Mouse (Mus musculus) liver, embryonic 13.5 days (tissue): ENCODE measurements around the gene Epb41l4b. TPM values are rescaled to one million over a fixed set of nuclear protein-coding genes. Genes with fewer than 3 reads are reported as not detected.

Experiments used
- ATAC-seq: fragments of 200-750 bp; cut with Nextera tagmentation; 2 replicates; pipeline ENCODE4 v1.8.0; 2017; ENCODE audit warnings: low read depth, mild to moderate bottlenecking, moderate number of reproducible peaks, moderate library complexity
- DNase-seq: peaks from one replicate; pipeline ENCODE4 v3.0.0; 2022
- H3K27ac ChIP-seq: fragments of 300-500 bp; sonication (generic); 2 replicates; pipeline ENCODE4 v1.5.1; 2015; ENCODE audit warnings: moderate library complexity, mild to moderate bottlenecking, inconsistent platforms
- H3K27me3 ChIP-seq: fragments of 300-500 bp; sonication (generic); 2 replicates; pipeline ENCODE4 v1.6.1; 2015; ENCODE audit warnings: mild to moderate bottlenecking, inconsistent platforms
- H3K36me3 ChIP-seq: fragments of 300-500 bp; sonication (generic); 2 replicates; pipeline ENCODE4 v1.6.1; 2015; ENCODE audit warnings: mild to moderate bottlenecking, inconsistent platforms
- H3K4me1 ChIP-seq: fragments of 300-500 bp; sonication (generic); replicated peaks from 2 replicates; pipeline ENCODE4 v1.6.1; 2015; ENCODE audit warnings: inconsistent platforms
- H3K4me2 ChIP-seq: fragments of 300-500 bp; sonication (generic); 2 replicates; pipeline ENCODE4 v1.6.1; 2015; ENCODE audit warnings: inconsistent platforms, mild to moderate bottlenecking, moderate library complexity
- H3K4me3 ChIP-seq: fragments of 300-500 bp; sonication (generic); replicated peaks from 2 replicates; pipeline ENCODE4 v1.5.1; 2015; ENCODE audit warnings: mild to moderate bottlenecking, inconsistent platforms
- H3K9ac ChIP-seq: fragments of 300-500 bp; sonication (generic); 2 replicates; pipeline ENCODE4 v1.6.1; 2015; ENCODE audit warnings: mild to moderate bottlenecking, inconsistent platforms
- H3K9me3 ChIP-seq: fragments of 300-500 bp; sonication (generic); replicated peaks from 2 replicates; pipeline ENCODE4 v1.6.1; 2016; ENCODE audit warnings: inconsistent platforms
- WGBS: fragments of 180-500 bp; shearing (Covaris S2); methylation state at CpG from one replicate; pipeline ENCODE4 v1.1.7; 2015; ENCODE audit not compliant: insufficient replicate concordance; 5-methylcytosine and 5-hydroxymethylcytosine counted together
- polyA plus RNA-seq: library from polyadenylated mRNA; unstranded; fragments of >200 nt; fragmentation: Nextera tagmentation; extraction: Ambion mirVana; gene quantifications from 2 replicates; pipeline ENCODE4 v1.2.1, GENCODE M21; 2015

Gene Epb41l4b
- polyA plus RNA-seq, 1 experiment from 2014 or later, result 1.5 TPM

DNA sequence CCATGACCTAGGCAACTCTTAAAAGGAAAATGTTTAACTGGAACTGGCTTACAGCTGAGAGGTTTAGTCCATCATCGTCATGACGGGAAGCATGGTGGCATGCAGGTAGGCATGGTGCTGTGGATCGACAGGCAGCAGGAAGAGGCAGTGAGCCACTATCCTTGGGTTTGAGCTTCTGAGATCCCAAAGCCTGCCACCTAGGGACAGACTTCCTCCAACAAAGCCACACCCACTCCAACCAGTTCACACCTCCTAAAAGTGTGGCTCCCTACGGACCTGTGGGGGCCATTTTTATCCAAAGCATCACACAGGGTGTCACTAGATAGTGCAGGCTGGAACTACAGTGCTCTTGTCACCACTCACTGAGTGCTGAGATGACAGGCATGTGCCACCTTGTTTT lies 31.8 kb downstream of the Epb41l4b start:
- no peak for ATAC-seq
- H3K36me3 ChIP-seq, result no peaks in the 10 kb centered on the region
- H3K4me2 ChIP-seq, result no peak overlapping the region
- WGBS, result 60% methylated on average over 4 of the region's 4 CpGs
- no peak overlapping the region for H3K4me3 ChIP-seq
- H3K27me3 ChIP-seq, result no peaks in the 10 kb centered on the region
- H3K27ac ChIP-seq, result no peak overlapping the region
- no peaks in the 10 kb centered on the region for H3K9me3 ChIP-seq
- peaks cover 40% of the 10 kb centered on the region for H3K4me1 ChIP-seq
- no peak for DNase-seq
- no peak overlapping the region for H3K9ac ChIP-seq

DNA sequence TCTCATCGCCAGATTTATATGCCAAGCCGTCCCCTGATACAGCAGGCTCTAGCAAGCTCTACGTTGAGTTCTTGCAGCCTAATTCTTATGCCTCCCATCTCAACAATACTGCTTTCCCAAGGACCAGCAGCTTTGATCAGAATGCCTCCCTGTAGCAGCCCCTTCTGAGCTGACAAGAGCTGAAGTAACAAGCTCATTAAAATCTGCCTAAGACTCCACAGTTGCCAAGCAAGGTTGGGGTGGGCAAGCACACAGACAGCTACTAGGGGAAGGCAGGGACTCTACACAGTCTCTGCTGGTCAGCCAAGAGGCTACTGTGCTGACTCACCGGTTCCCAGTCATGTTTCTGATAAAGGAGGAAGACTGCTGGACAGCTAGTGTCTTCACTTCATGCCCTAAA lies 33.7 kb downstream of the Epb41l4b start:
- Histone ChIP-seq H3K9ac (no peak overlapping the region), H3K36me3 (no peaks in the 10 kb centered on the region), H3K9me3 (no peaks in the 10 kb centered on the region), H3K27ac (no peak overlapping the region), H3K4me1 (peaks cover 22% of the 10 kb centered on the region), H3K4me2 (no peak overlapping the region), H3K4me3 (no peak overlapping the region), H3K27me3 (no peaks in the 10 kb centered on the region)
- ATAC-seq (no peak), DNase-seq (no peak)
- 57% methylated on average over 4 of the region's 4 CpGs for WGBS

DNA sequence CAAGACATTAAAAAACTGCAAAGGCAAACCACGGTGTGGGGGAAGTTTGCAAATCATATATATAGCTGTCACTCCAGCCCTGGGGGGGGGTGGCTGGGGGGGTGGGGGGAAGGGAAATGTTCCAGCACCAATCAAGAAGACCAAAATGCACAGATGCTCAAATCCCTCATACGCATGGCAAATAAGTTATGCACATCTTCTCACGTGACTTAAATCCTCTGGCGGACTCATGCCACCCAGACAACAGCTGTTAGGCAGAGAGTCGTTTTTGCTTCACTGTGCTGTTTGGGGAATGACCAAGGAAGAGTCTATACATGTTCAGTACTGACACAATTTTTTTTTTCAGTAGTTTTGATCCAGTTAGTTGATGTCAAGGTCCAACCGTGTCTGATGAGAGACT lies 37.9 kb downstream of the Epb41l4b start:
- WGBS, result 59% methylated on average over 6 of the region's 6 CpGs
- Histone ChIP-seq H3K27ac (no peak overlapping the region), H3K4me1 (peaks cover 2% of the 10 kb centered on the region)

DNA sequence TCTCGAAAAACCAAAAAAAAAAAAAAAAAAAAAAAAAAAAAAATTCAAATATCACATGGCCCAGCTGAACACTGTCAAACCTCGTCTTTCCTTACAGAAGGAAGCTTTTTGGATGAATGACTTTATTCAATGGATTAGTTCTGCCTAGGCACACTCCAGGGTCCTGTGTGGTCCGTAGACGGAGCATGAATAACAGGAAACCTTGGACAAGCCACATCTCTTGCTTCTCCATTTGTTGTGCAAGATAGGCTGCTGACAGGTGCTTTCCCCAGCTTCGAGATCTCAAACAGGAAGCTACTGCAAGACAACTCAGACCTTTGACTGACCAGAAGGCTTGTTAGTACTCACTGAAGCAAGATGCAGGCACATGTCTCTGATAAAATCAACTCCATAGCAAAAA lies 39.4 kb downstream of the Epb41l4b start:
- DNase-seq (no peak), ATAC-seq (no peak)
- no peaks in the 10 kb centered on the region for H3K27me3 ChIP-seq
- no peak overlapping the region for H3K27ac ChIP-seq
- H3K4me3 ChIP-seq, result no peak overlapping the region
- H3K4me2 ChIP-seq, result no peak overlapping the region
- peaks cover 2% of the 10 kb centered on the region for H3K4me1 ChIP-seq
- WGBS, result 21% methylated on average over 4 of the region's 5 CpGs
- no peaks in the 10 kb centered on the region for H3K36me3 ChIP-seq
- H3K9ac ChIP-seq, result no peak overlapping the region
- H3K9me3 ChIP-seq, result no peaks in the 10 kb centered on the region

More for the DNA sequence above, 37.9 kb downstream of the Epb41l4b start:
- Histone ChIP-seq H3K9me3 (no peaks in the 10 kb centered on the region), H3K9ac (no peak overlapping the region), H3K4me3 (no peak overlapping the region), H3K36me3 (no peaks in the 10 kb centered on the region), H3K27me3 (no peaks in the 10 kb centered on the region), H3K4me2 (no peak overlapping the region)
- DNase-seq (no peak), ATAC-seq (no peak)

DNA sequence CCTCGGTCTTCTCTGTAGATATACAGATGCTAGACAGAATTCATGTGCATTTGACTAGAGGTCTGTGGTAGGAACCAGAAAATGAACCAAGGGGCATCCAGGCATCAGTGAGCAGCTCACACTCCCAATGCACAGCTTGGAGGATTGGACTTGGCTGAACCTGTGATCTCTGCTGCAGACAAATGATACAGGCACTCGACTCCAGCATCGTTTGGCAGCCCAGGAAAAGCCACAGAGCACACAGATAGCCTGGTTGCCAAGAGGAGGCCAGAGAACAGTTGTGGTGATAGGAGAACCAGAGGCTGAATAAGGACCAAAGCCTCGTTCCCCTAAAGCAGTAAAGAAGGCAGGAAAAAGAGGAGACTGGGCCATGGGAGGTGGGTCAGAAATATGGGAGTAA lies 42.1 kb downstream of the Epb41l4b start:
- H3K36me3 ChIP-seq, result no peaks in the 10 kb centered on the region
- 52% methylated on average over 4 of the region's 4 CpGs for WGBS
- ATAC-seq (no peak), DNase-seq (no peak)
- no peak overlapping the region for H3K4me3 ChIP-seq
- H3K27ac ChIP-seq, result no peak overlapping the region
- no peak overlapping the region for H3K9ac ChIP-seq
- H3K4me1 ChIP-seq, result peaks cover 2% of the 10 kb centered on the region
- no peaks in the 10 kb centered on the region for H3K9me3 ChIP-seq
- H3K27me3 ChIP-seq, result no peaks in the 10 kb centered on the region
- no peak overlapping the region for H3K4me2 ChIP-seq

DNA sequence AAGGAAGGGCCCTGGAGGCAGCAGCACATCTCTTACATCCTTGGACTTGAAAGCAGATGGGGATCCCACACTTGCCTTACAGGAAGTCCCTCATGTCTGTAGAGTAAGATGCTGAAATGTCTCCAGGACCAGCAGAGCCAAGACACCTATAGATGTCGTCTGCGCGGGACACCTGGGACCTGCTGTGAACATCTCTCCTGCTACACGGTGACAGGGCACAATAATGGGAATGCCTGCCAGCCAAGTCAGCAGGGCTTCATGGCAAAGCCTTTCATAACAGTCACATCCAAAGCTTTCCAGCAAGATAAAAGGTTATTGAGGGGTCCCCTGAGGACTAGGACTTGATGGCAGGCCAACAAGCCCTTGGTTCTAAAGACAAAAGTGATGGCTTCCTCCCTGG lies 45.8 kb downstream of the Epb41l4b start:
- Histone ChIP-seq H3K9ac (no peak overlapping the region), H3K27me3 (no peaks in the 10 kb centered on the region), H3K4me3 (no peak overlapping the region), H3K9me3 (no peaks in the 10 kb centered on the region), H3K36me3 (no peaks in the 10 kb centered on the region), H3K4me2 (no peak overlapping the region), H3K27ac (no peak overlapping the region), H3K4me1 (no peaks in the 10 kb centered on the region)
- ATAC-seq (no peak), DNase-seq (no peak)
- WGBS, result 88% methylated on average over 4 of the region's 4 CpGs

DNA sequence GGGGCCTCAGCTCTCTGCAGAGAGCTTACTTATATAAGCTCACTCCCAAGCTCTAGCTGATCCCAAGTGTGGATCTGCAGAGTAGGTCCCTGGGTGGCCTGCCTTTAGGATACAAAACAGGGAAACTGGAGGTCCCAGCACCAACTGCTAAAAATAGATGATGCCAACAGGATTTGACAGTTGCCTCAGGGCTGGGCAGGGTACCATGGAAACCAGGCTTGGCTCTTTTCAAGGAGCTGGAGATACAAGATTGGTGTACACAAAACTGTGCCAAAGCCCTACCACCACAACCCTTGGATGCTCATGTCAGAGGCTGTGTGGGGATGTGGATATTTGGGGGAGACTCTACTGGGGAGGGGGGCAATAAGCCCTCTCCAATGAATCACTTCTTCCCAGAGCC lies 47.7 kb downstream of the Epb41l4b start:
- H3K27ac ChIP-seq, result no peak overlapping the region
- no peaks in the 10 kb centered on the region for H3K36me3 ChIP-seq
- H3K27me3 ChIP-seq, result no peaks in the 10 kb centered on the region
- H3K9me3 ChIP-seq, result no peaks in the 10 kb centered on the region
- no peak overlapping the region for H3K4me3 ChIP-seq
- no peak for DNase-seq
- no peak overlapping the region for H3K4me2 ChIP-seq
- ATAC-seq, result no peak
- H3K4me1 ChIP-seq, result no peaks in the 10 kb centered on the region
- H3K9ac ChIP-seq, result no peak overlapping the region

DNA sequence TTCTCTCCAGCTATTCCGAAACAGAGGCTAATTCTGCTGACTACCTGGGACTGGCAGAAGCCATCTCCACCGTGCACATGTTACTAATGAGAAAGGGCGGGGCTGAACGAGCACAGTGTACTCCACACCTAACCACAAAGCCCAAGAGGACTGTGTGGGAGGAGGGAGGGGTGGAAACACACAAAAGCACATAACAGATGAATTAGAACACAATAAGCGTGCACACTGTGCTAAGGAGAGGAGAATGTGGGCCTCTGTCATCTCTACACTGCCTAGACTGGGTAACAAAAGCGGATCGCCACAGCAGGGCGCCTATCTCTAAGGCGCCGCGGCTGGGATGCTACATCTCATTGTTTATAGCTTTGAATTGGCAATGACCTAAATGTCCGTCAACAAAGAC lies 51.9 kb downstream of the Epb41l4b start:
- no peaks in the 10 kb centered on the region for H3K4me1 ChIP-seq
- no peaks in the 10 kb centered on the region for H3K27me3 ChIP-seq
- no peak overlapping the region for H3K4me3 ChIP-seq
- DNase-seq (no peak), ATAC-seq (no peak)
- WGBS, result 61% methylated on average over 12 of the region's 12 CpGs
- H3K36me3 ChIP-seq, result no peaks in the 10 kb centered on the region
- H3K9ac ChIP-seq, result no peak overlapping the region
- no peaks in the 10 kb centered on the region for H3K9me3 ChIP-seq
- H3K27ac ChIP-seq, result no peak overlapping the region
- no peak overlapping the region for H3K4me2 ChIP-seq

DNA sequence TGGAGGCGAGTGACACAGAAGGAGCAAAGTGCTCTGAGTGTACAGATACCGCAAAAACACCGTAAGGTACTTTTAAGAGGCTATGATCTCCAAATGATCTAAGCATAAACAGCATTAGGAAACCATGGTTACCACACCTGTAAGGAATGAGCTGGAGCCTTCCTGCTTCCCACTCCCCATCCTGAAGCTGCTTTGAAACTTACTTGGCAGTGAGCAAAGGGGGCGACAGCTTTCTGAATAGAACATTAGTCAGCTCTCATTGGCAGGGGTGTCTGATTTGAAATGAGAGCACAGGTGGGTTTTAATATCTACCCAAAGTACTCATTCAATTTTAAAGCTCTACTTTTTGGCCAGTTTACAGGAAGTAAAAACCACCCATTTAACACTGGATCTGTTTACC lies 54.9 kb downstream of the Epb41l4b start:
- Histone ChIP-seq H3K4me2 (no peak overlapping the region), H3K4me3 (no peak overlapping the region), H3K27ac (no peak overlapping the region), H3K9me3 (no peaks in the 10 kb centered on the region), H3K36me3 (no peaks in the 10 kb centered on the region), H3K27me3 (no peaks in the 10 kb centered on the region), H3K4me1 (no peaks in the 10 kb centered on the region), H3K9ac (no peak overlapping the region)
- DNase-seq (no peak), ATAC-seq (no peak)
- 69% methylated on average over 4 of the region's 4 CpGs for WGBS

DNA sequence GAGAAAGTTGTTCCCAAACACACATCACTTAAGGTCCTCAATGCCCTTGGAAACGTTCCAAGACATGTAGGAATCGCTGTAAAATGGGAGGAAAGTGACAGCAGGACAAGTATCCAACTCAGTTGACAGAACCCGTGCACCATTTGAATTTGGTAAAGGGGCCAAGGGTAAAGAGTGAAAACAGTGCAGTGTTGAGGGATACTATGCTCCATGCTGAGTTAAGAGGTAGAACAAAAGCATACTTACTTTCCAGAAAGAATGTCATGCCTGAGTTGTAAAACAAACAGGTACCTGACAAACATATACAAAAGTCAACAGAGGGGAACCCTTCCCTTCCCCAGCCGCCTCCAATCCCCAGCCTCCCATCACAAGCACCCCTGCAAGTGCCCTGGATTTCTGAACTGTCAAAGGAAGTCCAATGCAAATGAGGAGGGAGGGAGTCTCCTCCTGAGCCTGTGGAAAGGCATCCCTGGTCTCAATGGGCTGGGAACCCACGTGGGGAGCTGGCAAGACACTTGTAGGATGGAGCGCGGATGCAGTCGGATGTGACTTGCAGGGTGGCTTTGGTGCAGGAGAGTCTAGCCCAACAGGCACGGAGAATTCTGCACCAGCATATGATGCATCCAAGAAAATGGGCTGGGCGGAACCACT lies 57.4 kb downstream of the Epb41l4b start:
- Histone ChIP-seq H3K27ac (no peak overlapping the region), H3K4me3 (no peak overlapping the region), H3K27me3 (no peaks in the 10 kb centered on the region), H3K9me3 (no peaks in the 10 kb centered on the region), H3K36me3 (no peaks in the 10 kb centered on the region), H3K4me1 (no peaks in the 10 kb centered on the region), H3K4me2 (no peak overlapping the region), H3K9ac (no peak overlapping the region)
- 70% methylated on average over 10 of the region's 10 CpGs for WGBS
- no peak for ATAC-seq
- no peak for DNase-seq

DNA sequence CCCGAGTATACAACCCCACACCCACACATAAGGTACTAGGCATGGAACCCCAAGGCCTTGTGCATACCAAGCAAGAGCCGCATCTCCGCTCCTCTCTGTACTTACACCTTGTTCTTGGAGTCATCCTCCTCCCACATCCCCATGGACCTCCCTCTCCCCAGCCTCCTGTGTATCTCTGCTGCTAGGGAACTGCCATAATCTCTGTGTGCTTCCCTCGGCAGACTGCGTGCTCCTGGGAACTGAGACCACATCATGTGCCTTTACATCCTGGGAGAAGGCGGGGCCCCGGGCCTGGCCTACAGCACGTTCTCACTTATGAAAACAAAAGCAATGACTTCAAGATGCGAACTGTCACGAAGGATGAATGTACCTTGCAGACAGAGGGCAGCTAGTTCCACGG lies 59.6 kb downstream of the Epb41l4b start:
- no peak overlapping the region for H3K4me3 ChIP-seq
- H3K4me1 ChIP-seq, result no peaks in the 10 kb centered on the region
- 69% methylated on average over 11 of the region's 11 CpGs for WGBS
- no peak for ATAC-seq
- no peaks in the 10 kb centered on the region for H3K36me3 ChIP-seq
- no peak overlapping the region for H3K4me2 ChIP-seq
- no peaks in the 10 kb centered on the region for H3K9me3 ChIP-seq
- no peak for DNase-seq
- H3K27ac ChIP-seq, result no peak overlapping the region
- no peaks in the 10 kb centered on the region for H3K27me3 ChIP-seq
- H3K9ac ChIP-seq, result no peak overlapping the region

DNA sequence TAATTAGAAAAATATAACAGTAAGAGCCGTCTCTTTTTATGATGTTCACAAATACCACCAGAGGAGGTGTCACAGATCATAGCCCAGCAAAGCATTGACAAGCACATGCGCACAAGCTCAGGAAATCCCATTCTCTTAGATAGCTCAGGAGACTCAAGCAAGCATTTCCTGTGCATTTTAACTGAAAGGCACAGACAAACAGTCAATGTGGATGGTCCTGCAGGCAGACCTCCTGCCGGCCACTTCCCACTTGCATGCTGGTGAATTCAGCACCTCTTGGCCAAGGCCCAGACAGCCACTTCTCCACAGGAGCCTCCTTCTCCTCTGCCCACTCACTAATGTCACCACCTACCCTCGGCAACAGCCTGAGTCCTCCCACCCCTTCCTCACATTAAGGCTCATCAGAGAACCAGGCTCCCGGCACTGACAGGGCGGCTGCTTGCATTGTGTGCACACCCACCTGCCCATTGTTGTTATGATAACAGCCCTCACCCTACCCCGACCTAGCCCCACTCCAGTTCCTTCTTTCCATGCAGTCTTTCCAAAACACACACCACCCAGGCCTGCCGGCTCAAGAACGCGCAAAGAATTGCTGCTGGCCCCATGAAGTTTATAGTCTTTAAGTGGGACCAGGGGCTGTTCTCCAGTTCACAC lies 60.3 kb downstream of the Epb41l4b start:
- Histone ChIP-seq H3K4me1 (no peaks in the 10 kb centered on the region), H3K27me3 (no peaks in the 10 kb centered on the region), H3K9me3 (no peaks in the 10 kb centered on the region), H3K9ac (no peak overlapping the region), H3K4me2 (no peak overlapping the region), H3K27ac (no peak overlapping the region), H3K36me3 (no peaks in the 10 kb centered on the region), H3K4me3 (no peak overlapping the region)
- ATAC-seq (no peak), DNase-seq (no peak)
- WGBS, result 27% methylated on average over 10 of the region's 10 CpGs
